Mouse (Mus musculus): ENCODE measurements around the gene 6030468B19Rik. TPM values are rescaled to one million over a fixed set of nuclear protein-coding genes. Genes with fewer than 3 reads are reported as not detected.

6030468B19Rik gene
- polyA plus RNA-seq (2015; fragmentation: Illumina TruSeq; extraction: RNeasy Lipid Tissue Mini Kit (QIAGEN cat#74804); ENCODE audit: low read depth, low replicate concordance), result not detected

DNA sequence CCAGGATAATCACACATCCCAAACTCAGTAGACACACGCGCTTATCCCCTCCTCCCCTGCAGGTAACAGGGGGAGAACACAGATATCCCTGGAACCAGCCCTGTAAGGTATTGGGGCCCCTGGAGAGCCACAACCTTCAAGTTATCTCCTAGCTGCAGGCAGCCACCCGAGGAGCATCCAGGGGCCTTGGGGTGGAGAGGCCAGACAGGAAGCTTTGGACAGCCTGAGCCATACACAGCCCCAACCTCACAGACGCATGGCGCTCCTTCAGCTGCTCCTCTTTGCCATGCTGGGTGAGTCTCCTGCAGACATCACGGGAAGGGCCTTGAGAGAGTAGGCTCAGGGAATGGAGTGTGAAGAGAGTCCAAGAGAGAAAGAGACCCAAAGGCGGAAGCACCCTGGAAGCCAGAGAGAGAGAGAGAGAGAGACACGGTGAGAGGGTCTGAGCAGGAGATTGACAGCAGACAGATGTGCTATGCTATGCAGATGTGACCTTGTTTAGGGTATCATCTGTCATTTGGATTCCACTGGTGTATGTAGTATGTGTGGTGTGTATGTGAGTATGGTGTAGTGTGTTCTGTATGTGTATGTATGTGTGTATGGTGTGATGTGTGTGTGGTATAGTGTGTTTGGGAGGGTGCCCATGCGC is at the start of gene 6030468B19Rik:
6030468B19Rik (plus strand) TSS at position 150 of the 649 bp plus-strand sequence.

DNA sequence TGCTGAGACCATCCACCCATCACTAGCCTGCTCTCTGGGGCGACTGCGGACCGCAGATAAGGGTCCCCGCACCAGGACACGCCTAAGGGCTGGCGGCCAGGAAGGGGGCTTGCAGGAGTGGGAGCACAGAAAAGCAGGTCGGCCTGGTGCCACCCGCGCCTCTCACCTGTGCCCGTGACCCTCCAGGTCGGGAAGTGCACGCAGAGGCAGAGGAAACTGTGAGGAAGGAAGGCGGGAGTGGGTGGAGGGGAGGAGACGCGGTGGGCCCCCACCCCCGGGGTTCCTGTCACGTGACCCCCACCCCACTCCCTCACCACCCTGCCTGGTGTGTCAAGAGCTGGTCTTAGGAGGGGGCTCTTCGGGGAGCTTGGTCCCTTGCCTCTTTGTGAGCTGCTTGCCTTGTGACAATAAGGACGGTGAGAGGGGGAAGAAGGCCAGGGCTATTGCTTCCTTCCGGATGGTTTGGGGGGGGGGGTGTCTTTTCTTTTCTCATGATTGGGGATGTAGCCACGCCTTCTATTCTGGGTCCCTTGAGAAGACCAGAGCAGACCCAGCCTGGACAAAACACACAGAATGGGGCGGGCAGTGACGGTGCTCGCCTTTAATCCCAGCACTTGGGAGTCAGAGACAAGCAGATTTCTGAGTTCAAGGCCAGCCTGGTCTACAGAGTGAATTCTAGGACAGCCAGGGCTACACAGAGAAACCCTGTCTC is 15.3 kb upstream of the 6030468B19Rik start, which contains the start of the genes Tmc8 and Tmc6:
Tmc8 (plus strand) TSS at position 84 of the 712 bp plus-strand sequence.
Tmc6 (minus strand) TSS at position 206 of the 712 bp plus-strand sequence.

GRCm38 (mm10) chr11:117809407-117810311 is 12.2 kb downstream of the 6030468B19Rik start, which contains the start of the genes Gm20708 and Syngr2:
Gene Gm20708, plus strand, starts transcription at chr11:117809668.
Gene Syngr2, plus strand, starts transcription at chr11:117809668.

DNA sequence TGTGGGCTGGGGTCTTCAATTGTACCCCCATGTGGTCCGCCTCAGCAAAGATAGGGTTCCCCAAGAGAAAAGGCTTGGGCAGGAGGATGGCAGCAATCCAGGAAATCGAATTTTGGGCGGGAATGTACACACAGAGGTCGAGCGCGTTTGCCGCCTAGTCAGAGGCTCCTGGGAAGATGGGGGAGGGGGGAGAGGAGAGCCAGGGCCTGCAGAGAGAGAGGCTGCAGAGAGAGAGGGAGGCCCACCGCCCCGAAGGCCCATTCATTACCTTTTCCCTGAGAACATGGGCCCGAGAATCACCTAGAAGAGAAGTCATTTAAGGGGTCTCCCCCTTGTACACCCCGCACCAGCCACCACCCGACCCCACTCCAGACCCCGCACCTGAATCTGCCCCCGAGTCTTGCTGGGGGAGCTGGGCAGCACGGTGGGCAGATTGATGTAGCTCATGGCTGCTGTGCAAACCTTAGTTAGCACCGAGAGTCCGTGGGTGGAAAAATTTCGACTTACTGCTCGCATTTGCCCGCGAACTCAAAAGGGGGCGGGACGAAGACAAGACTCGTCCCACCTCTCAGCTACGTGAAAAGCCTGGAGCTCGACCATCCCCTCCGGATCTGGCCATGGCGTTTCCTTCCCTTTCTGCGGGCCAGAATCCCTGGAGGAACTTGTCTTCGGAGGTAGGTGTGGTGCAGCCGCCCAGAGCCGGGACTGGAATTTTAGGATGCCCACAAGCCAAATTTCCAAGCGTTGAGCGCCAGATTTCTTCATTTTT is 28.1 kb downstream of the 6030468B19Rik start, which contains the start of the genes Afmid and Tk1:
Afmid (plus strand) TSS at position 592 of the 769 bp plus-strand sequence.
Tk1 (minus strand) TSS at position 760 of the 769 bp plus-strand sequence.

GRCm38 (mm10) chr11:117848985-117849671 is 51.7 kb downstream of the 6030468B19Rik start, which contains the start of gene Birc5:
Gene Birc5, plus strand, starts transcription at chr11:117849251.

Other genes with a start within 250 kb of the 6030468B19Rik start
- 28.8 TPM for gene Tnrc6c, start 143.4 kb upstream of the 6030468B19Rik start, polyA plus RNA-seq (2015; fragmentation: Illumina TruSeq; extraction: RNeasy Lipid Tissue Mini Kit (QIAGEN cat#74804); ENCODE audit: low read depth, low replicate concordance)
- gene Tmc8, start 15.6 kb upstream of the 6030468B19Rik start, polyA plus RNA-seq (2015; fragmentation: Illumina TruSeq; extraction: RNeasy Lipid Tissue Mini Kit (QIAGEN cat#74804); ENCODE audit: low read depth, low replicate concordance), result 0.55 TPM
- gene Tmc6, start 15.5 kb upstream of the 6030468B19Rik start, polyA plus RNA-seq (2015; fragmentation: Illumina TruSeq; extraction: RNeasy Lipid Tissue Mini Kit (QIAGEN cat#74804); ENCODE audit: low read depth, low replicate concordance), result 8.8 TPM
- gene Gm20708, start 12.0 kb downstream of the 6030468B19Rik start, polyA plus RNA-seq (2015; fragmentation: Illumina TruSeq; extraction: RNeasy Lipid Tissue Mini Kit (QIAGEN cat#74804); ENCODE audit: low read depth, low replicate concordance), result 0.86 TPM
- 14.0 TPM for gene Syngr2, start 12.0 kb downstream of the 6030468B19Rik start, polyA plus RNA-seq (2015; fragmentation: Illumina TruSeq; extraction: RNeasy Lipid Tissue Mini Kit (QIAGEN cat#74804); ENCODE audit: low read depth, low replicate concordance)
- 2.1 TPM for gene Afmid, start 28.3 kb downstream of the 6030468B19Rik start, polyA plus RNA-seq (2015; fragmentation: Illumina TruSeq; extraction: RNeasy Lipid Tissue Mini Kit (QIAGEN cat#74804); ENCODE audit: low read depth, low replicate concordance)
- gene Tk1, start 28.4 kb downstream of the 6030468B19Rik start, polyA plus RNA-seq (2015; fragmentation: Illumina TruSeq; extraction: RNeasy Lipid Tissue Mini Kit (QIAGEN cat#74804); ENCODE audit: low read depth, low replicate concordance), result 0.68 TPM
- 2.9 TPM for gene Birc5, start 51.6 kb downstream of the 6030468B19Rik start, polyA plus RNA-seq (2015; fragmentation: Illumina TruSeq; extraction: RNeasy Lipid Tissue Mini Kit (QIAGEN cat#74804); ENCODE audit: low read depth, low replicate concordance)
- gene Tmem235, start 63.1 kb downstream of the 6030468B19Rik start, polyA plus RNA-seq (2015; fragmentation: Illumina TruSeq; extraction: RNeasy Lipid Tissue Mini Kit (QIAGEN cat#74804); ENCODE audit: low read depth, low replicate concordance), result not detected
- gene Tha1, start 75.8 kb downstream of the 6030468B19Rik start, polyA plus RNA-seq (2015; fragmentation: Illumina TruSeq; extraction: RNeasy Lipid Tissue Mini Kit (QIAGEN cat#74804); ENCODE audit: low read depth, low replicate concordance), result 4.3 TPM
- 2.1 TPM for gene Socs3, start 172.4 kb downstream of the 6030468B19Rik start, polyA plus RNA-seq (2015; fragmentation: Illumina TruSeq; extraction: RNeasy Lipid Tissue Mini Kit (QIAGEN cat#74804); ENCODE audit: low read depth, low replicate concordance)
- 64.0 TPM for gene Pgs1, start 188.6 kb downstream of the 6030468B19Rik start, polyA plus RNA-seq (2015; fragmentation: Illumina TruSeq; extraction: RNeasy Lipid Tissue Mini Kit (QIAGEN cat#74804); ENCODE audit: low read depth, low replicate concordance)

Measured in brain, adult 10 weeks (tissue).